Mouse (Mus musculus) limb, embryonic 11.5 days (tissue): ENCODE measurements around the gene Rpl37. TPM values are rescaled to one million over a fixed set of nuclear protein-coding genes. Genes with fewer than 3 reads are reported as not detected.
A peak's percentile ranks its signal among the peaks of the same experiment; 100 is the strongest.

ENCODE experiments used
- ATAC-seq: fragments of 200-750 bp; cut with Nextera tagmentation; 2 replicates; pipeline ENCODE4 v1.8.0; 2017; ENCODE audit warnings: low read depth; ENCODE audit not compliant: insufficient number of reproducible peaks, low FRiP score, low TSS enrichment
- DNase-seq: peaks from one replicate; pipeline ENCODE4 v3.0.0-alpha.2; 2015; ENCODE audit warnings: low spot score
- H3K27ac ChIP-seq: fragments of 300-500 bp; sonication (generic); replicated peaks from 2 replicates; pipeline ENCODE4 v1.5.1; 2014; ENCODE audit warnings: low read depth, mild to moderate bottlenecking, low read length
- H3K27me3 ChIP-seq: fragments of 300-500 bp; sonication (generic); 2 replicates; pipeline ENCODE4 v1.6.1; 2014; ENCODE audit warnings: mild to moderate bottlenecking, low read length, mixed read lengths; ENCODE audit not compliant: control insufficient read depth, insufficient read depth
- H3K36me3 ChIP-seq: fragments of 300-500 bp; sonication (generic); 2 replicates; pipeline ENCODE4 v1.6.1; 2014; ENCODE audit warnings: mild to moderate bottlenecking, low read length, moderate library complexity, mixed read lengths; ENCODE audit not compliant: control insufficient read depth, insufficient read depth
- H3K4me1 ChIP-seq: fragments of 300-500 bp; sonication (generic); 2 replicates; pipeline ENCODE4 v1.6.1; 2014; ENCODE audit warnings: low read length, mixed read lengths; ENCODE audit not compliant: control insufficient read depth, insufficient read depth
- H3K4me2 ChIP-seq: fragments of 300-500 bp; sonication (generic); 2 replicates; pipeline ENCODE4 v1.6.1; 2014; ENCODE audit warnings: low read depth, mild to moderate bottlenecking, moderate library complexity; ENCODE audit not compliant: severe bottlenecking
- H3K4me3 ChIP-seq: fragments of 300-500 bp; sonication (generic); 2 replicates; pipeline ENCODE4 v1.5.1; 2014; ENCODE audit warnings: low read depth, low read length
- H3K9ac ChIP-seq: fragments of 300-500 bp; sonication (generic); 2 replicates; pipeline ENCODE4 v1.6.1; 2014; ENCODE audit warnings: mild to moderate bottlenecking, low read length
- H3K9me3 ChIP-seq: fragments of 300-500 bp; sonication (generic); 2 replicates; pipeline ENCODE4 v1.6.1; 2016; ENCODE audit warnings: low read length; ENCODE audit not compliant: control insufficient read depth
- WGBS: fragments of 180-500 bp; shearing (Covaris S2); extraction: QIAGEN DNeasy Blood & Tissue Kit; methylation state at CpG from one replicate; pipeline ENCODE4 v1.1.7; 2014; 5-methylcytosine and 5-hydroxymethylcytosine counted together
- polyA plus RNA-seq: library from polyadenylated mRNA; unstranded; fragments of >200 nt; fragmentation: Nextera tagmentation; extraction: Ambion mirVana; gene quantifications from 2 replicates; pipeline ENCODE4 v1.2.1, GENCODE M21; 2014

Gene Rpl37
- polyA plus RNA-seq, 1 experiment from 2014 or later = 651 TPM

GRCm38 (mm10) chr15:5142047-5142446 is 25.6 kb downstream of the Rpl37 start:
- no peak for DNase-seq
- 64% methylated on average over 5 of the region's 5 CpGs for WGBS
- ATAC-seq = no peak
- Histone ChIP-seq H3K4me1 (peaks cover 5% of the 10 kb centered on the region), H3K36me3 (no peaks in the 10 kb centered on the region), H3K9ac (no peak overlapping the region), H3K27me3 (no peaks in the 10 kb centered on the region), H3K9me3 (no peaks in the 10 kb centered on the region), H3K27ac (no peak overlapping the region), H3K4me2 (no peak overlapping the region), H3K4me3 (no peak overlapping the region)

GRCm38 (mm10) chr15:5142714-5143113 is 26.3 kb downstream of the Rpl37 start:
- H3K27ac ChIP-seq = no peak overlapping the region
- no peaks in the 10 kb centered on the region for H3K36me3 ChIP-seq
- H3K4me1 ChIP-seq = peaks cover 5% of the 10 kb centered on the region
- DNase-seq (no peak), ATAC-seq (no peak)
- no peak overlapping the region for H3K9ac ChIP-seq
- WGBS = 72% methylated on average over 5 of the region's 5 CpGs
- no peaks in the 10 kb centered on the region for H3K9me3 ChIP-seq
- H3K4me2 ChIP-seq = no peak overlapping the region
- no peaks in the 10 kb centered on the region for H3K27me3 ChIP-seq
- no peak overlapping the region for H3K4me3 ChIP-seq

- Histone ChIP-seq H3K9me3 (no peaks in the 10 kb centered on the region), H3K27me3 (no peaks in the 10 kb centered on the region), H3K27ac (peak within 1 kb of the TSS; percentile 85), H3K36me3 (no peaks in the 10 kb centered on the region), H3K4me2 (peak within 1 kb of the TSS; percentile 65), H3K4me1 (peaks cover 8% of the 10 kb centered on the region), H3K9ac (peak within 1 kb of the TSS; percentile 88), H3K4me3 (peak within 1 kb of the TSS; percentile 89)
- peak; percentile 87 for ATAC-seq
- under 1% methylated on average over 52 of the region's 80 CpGs for WGBS
- peak; percentile 82 for DNase-seq
These were observed 27.0 kb downstream of the Rpl37 start, which contains the start of gene Prkaa1 for GRCm38 (mm10) chr15:5143361-5144020. Gene Prkaa1, plus strand, starts transcription at chr15:5143861.

- H3K27me3 ChIP-seq = no peaks in the 10 kb centered on the region
- peak; percentile 81 for DNase-seq
- H3K4me1 ChIP-seq = peaks cover 15% of the 10 kb centered on the region
- H3K27ac ChIP-seq = peak overlapping the region; percentile 85
- no peaks in the 10 kb centered on the region for H3K36me3 ChIP-seq
- peak overlapping the region; percentile 89 for H3K4me3 ChIP-seq
- ATAC-seq = peak; percentile 88
- H3K9ac ChIP-seq = peak overlapping the region; percentile 88
- H3K9me3 ChIP-seq = no peaks in the 10 kb centered on the region
- peak overlapping the region; percentile 65 for H3K4me2 ChIP-seq
- WGBS = 1% methylated on average over 45 of the region's 61 CpGs
These were observed 27.8 kb downstream of the Rpl37 start for GRCm38 (mm10) chr15:5144021-5144778.

GRCm38 (mm10) chr15:5145196-5145945 is 28.9 kb downstream of the Rpl37 start:
- H3K27me3 ChIP-seq = no peaks in the 10 kb centered on the region
- H3K4me3 ChIP-seq = no peak overlapping the region
- H3K27ac ChIP-seq = no peak overlapping the region
- no peaks in the 10 kb centered on the region for H3K9me3 ChIP-seq
- DNase-seq (no peak), ATAC-seq (no peak)
- H3K4me2 ChIP-seq = peak overlapping the region; percentile 65
- peaks cover 15% of the 10 kb centered on the region for H3K4me1 ChIP-seq
- H3K9ac ChIP-seq = no peak overlapping the region
- 43% methylated on average over 9 of the region's 9 CpGs for WGBS
- H3K36me3 ChIP-seq = no peaks in the 10 kb centered on the region

GRCm38 (mm10) chr15:5149187-5149586 is 32.7 kb downstream of the Rpl37 start:
- H3K27ac ChIP-seq = no peak overlapping the region
- H3K4me3 ChIP-seq = no peak overlapping the region
- H3K4me1 ChIP-seq = peaks cover 15% of the 10 kb centered on the region
- 37% methylated on average over 4 of the region's 4 CpGs for WGBS
- DNase-seq (no peak), ATAC-seq (no peak)
- no peak overlapping the region for H3K4me2 ChIP-seq
- no peaks in the 10 kb centered on the region for H3K36me3 ChIP-seq
- H3K9ac ChIP-seq = no peak overlapping the region
- H3K9me3 ChIP-seq = no peaks in the 10 kb centered on the region
- H3K27me3 ChIP-seq = no peaks in the 10 kb centered on the region

- Histone ChIP-seq H3K36me3 (no peaks in the 10 kb centered on the region), H3K4me3 (no peak overlapping the region), H3K4me1 (peaks cover 17% of the 10 kb centered on the region), H3K4me2 (no peak overlapping the region), H3K27me3 (no peaks in the 10 kb centered on the region), H3K9me3 (no peaks in the 10 kb centered on the region), H3K27ac (no peak overlapping the region), H3K9ac (no peak overlapping the region)
- DNase-seq (no peak), ATAC-seq (no peak)
- 92% methylated on average over 6 of the region's 6 CpGs for WGBS
These were observed 35.7 kb downstream of the Rpl37 start for GRCm38 (mm10) chr15:5152171-5152570.

GRCm38 (mm10) chr15:5154621-5155020 is 38.2 kb downstream of the Rpl37 start:
- no peaks in the 10 kb centered on the region for H3K36me3 ChIP-seq
- peaks cover 7% of the 10 kb centered on the region; the same call in 1 of the 2 replicates for H3K4me1 ChIP-seq
- no peak overlapping the region for H3K4me3 ChIP-seq
- WGBS = 89% methylated on average over 9 of the region's 9 CpGs
- H3K9me3 ChIP-seq = no peaks in the 10 kb centered on the region
- H3K4me2 ChIP-seq = no peak overlapping the region
- no peak overlapping the region for H3K27ac ChIP-seq
- DNase-seq = no peak
- no peaks in the 10 kb centered on the region for H3K27me3 ChIP-seq
- ATAC-seq = no peak
- H3K9ac ChIP-seq = no peak overlapping the region
